Mouse (Mus musculus): ENCODE data around the gene Thrap3. TPM values are rescaled to one million over a fixed set of nuclear protein-coding genes. Genes with fewer than 3 reads are reported as not detected.
A peak's percentile ranks its signal among the peaks of the same experiment; 100 is the strongest.

Gene Thrap3
- polyA plus RNA-seq, 1 experiment from 2014 or later: 251 TPM

GRCm38 (mm10) chr4:126205386-126205785 is 2.8 kb upstream of the Thrap3 start:
- H3K36me3 ChIP-seq: no peaks in the 10 kb centered on the region
- H3K9me3 ChIP-seq: no peaks in the 10 kb centered on the region
- WGBS: 86% methylated on average over 1 of the region's 1 CpGs
- H3K27me3 ChIP-seq: no peaks in the 10 kb centered on the region
- ATAC-seq (ENCODE audit: low FRiP score, low read depth): no peak
- H3K9ac ChIP-seq: no peak overlapping the region
- H3K4me3 ChIP-seq: no peak overlapping the region
- H3K4me2 ChIP-seq (replicated peaks): no peak overlapping the region
- no peak overlapping the region for H3K27ac ChIP-seq
- H3K4me1 ChIP-seq: peaks cover 25% of the 10 kb centered on the region

GRCm38 (mm10) chr4:126204661-126205230 is 2.2 kb upstream of the Thrap3 start:
- peak overlapping the region; percentile 81; the same call in 1 of the 2 replicates for H3K27ac ChIP-seq

GRCm38 (mm10) chr4:126204016-126204415 is 1.5 kb upstream of the Thrap3 start:
- Histone ChIP-seq H3K27ac (peak overlapping the region; percentile 81), H3K4me3 (no peak overlapping the region), H3K4me2 (replicated peaks) (peak overlapping the region; percentile 65), H3K36me3 (no peaks in the 10 kb centered on the region), H3K9me3 (no peaks in the 10 kb centered on the region), H3K27me3 (no peaks in the 10 kb centered on the region), H3K9ac (no peak overlapping the region; the same call in 1 of the 2 replicates), H3K4me1 (peaks cover 39% of the 10 kb centered on the region)
- no peak for ATAC-seq (ENCODE audit: low FRiP score, low read depth)
- 54% methylated on average over 8 of the region's 8 CpGs for whole genome bisulfite sequencing

More at GRCm38 (mm10) chr4:126204661-126205230, 2.2 kb upstream of the Thrap3 start:
- Histone ChIP-seq H3K4me2 (replicated peaks) (no peak overlapping the region), H3K9me3 (no peaks in the 10 kb centered on the region), H3K36me3 (no peaks in the 10 kb centered on the region), H3K4me3 (no peak overlapping the region), H3K9ac (no peak overlapping the region), H3K27me3 (no peaks in the 10 kb centered on the region), H3K4me1 (peaks cover 32% of the 10 kb centered on the region)
- 83% methylated on average over 12 of the region's 12 CpGs for WGBS
- ATAC-seq (ENCODE audit: low FRiP score, low read depth): no peak

- H3K9me3 ChIP-seq: no peaks in the 10 kb centered on the region
- peak overlapping the region; percentile 65 for H3K4me2 ChIP-seq (replicated peaks)
- no peaks in the 10 kb centered on the region for H3K27me3 ChIP-seq
- no peaks in the 10 kb centered on the region for H3K36me3 ChIP-seq
- peak overlapping the region; percentile 75 for H3K4me3 ChIP-seq
- H3K27ac ChIP-seq: peak overlapping the region; percentile 81
- WGBS: 53% methylated on average over 10 of the region's 10 CpGs
- ATAC-seq (ENCODE audit: low FRiP score, low read depth): no peak
- peak overlapping the region; percentile 63 for H3K9ac ChIP-seq
- H3K4me1 ChIP-seq: peaks cover 45% of the 10 kb centered on the region
Measured at GRCm38 (mm10) chr4:126203336-126203895, 856 bp upstream of the Thrap3 start.

- H3K4me1 ChIP-seq: peaks cover 54% of the 10 kb centered on the region
- peak overlapping the region; percentile 72 for H3K4me2 ChIP-seq (replicated peaks)
- H3K9ac ChIP-seq: peak overlapping the region; percentile 85
- WGBS: under 1% methylated on average over 28 of the region's 28 CpGs
- no peak for ATAC-seq (ENCODE audit: low FRiP score, low read depth)
- peak overlapping the region; percentile 75 for H3K4me3 ChIP-seq
- no peaks in the 10 kb centered on the region for H3K9me3 ChIP-seq
- peak overlapping the region; percentile 98 for H3K27ac ChIP-seq
- H3K36me3 ChIP-seq: peaks cover 6% of the 10 kb centered on the region; the same call in 1 of the 2 replicates
- H3K27me3 ChIP-seq: no peaks in the 10 kb centered on the region
Measured at GRCm38 (mm10) chr4:126201514-126202302, 852 bp downstream of the Thrap3 start.

GRCm38 (mm10) chr4:126200656-126201055 is 1.9 kb downstream of the Thrap3 start:
- Histone ChIP-seq H3K4me1 (peaks cover 54% of the 10 kb centered on the region), H3K4me3 (peak overlapping the region; percentile 75), H3K9me3 (no peaks in the 10 kb centered on the region), H3K36me3 (peaks cover 11% of the 10 kb centered on the region; the same call in 1 of the 2 replicates), H3K27me3 (no peaks in the 10 kb centered on the region), H3K4me2 (replicated peaks) (peak overlapping the region; percentile 72), H3K27ac (no peak overlapping the region), H3K9ac (peak overlapping the region; percentile 85)
- ATAC-seq (ENCODE audit: low FRiP score, low read depth): no peak
- WGBS: 49% methylated on average over 2 of the region's 2 CpGs

GRCm38 (mm10) chr4:126200036-126200435 is 2.5 kb downstream of the Thrap3 start:
- Histone ChIP-seq H3K4me1 (peaks cover 54% of the 10 kb centered on the region), H3K4me3 (peak overlapping the region; percentile 75), H3K4me2 (replicated peaks) (peak overlapping the region; percentile 72), H3K27me3 (no peaks in the 10 kb centered on the region), H3K27ac (no peak overlapping the region), H3K9ac (peak overlapping the region; percentile 85), H3K9me3 (no peaks in the 10 kb centered on the region), H3K36me3 (peaks cover 12% of the 10 kb centered on the region; the same call in 1 of the 2 replicates)
- 41% methylated on average over 1 of the region's 1 CpGs for WGBS
- ATAC-seq (ENCODE audit: low FRiP score, low read depth): no peak

- no peaks in the 10 kb centered on the region for H3K27me3 ChIP-seq
- H3K9me3 ChIP-seq: no peaks in the 10 kb centered on the region
- peaks cover 16% of the 10 kb centered on the region for H3K36me3 ChIP-seq
- H3K4me2 ChIP-seq (replicated peaks): peak overlapping the region; percentile 72
- peak overlapping the region; percentile 75; the same call in 1 of the 2 replicates for H3K4me3 ChIP-seq
- peaks cover 50% of the 10 kb centered on the region for H3K4me1 ChIP-seq
- ATAC-seq (ENCODE audit: low FRiP score, low read depth): no peak
- WGBS: 82% methylated on average over 6 of the region's 6 CpGs
- H3K9ac ChIP-seq: no peak overlapping the region
- H3K27ac ChIP-seq: no peak overlapping the region
Measured at GRCm38 (mm10) chr4:126199556-126199955, 3.0 kb downstream of the Thrap3 start.

GRCm38 (mm10) chr4:126197485-126197884 is 5.1 kb downstream of the Thrap3 start:
- Histone ChIP-seq H3K4me3 (no peak overlapping the region), H3K27me3 (no peaks in the 10 kb centered on the region), H3K9ac (no peak overlapping the region), H3K27ac (no peak overlapping the region), H3K4me1 (peaks cover 36% of the 10 kb centered on the region), H3K9me3 (no peaks in the 10 kb centered on the region), H3K36me3 (peaks cover 37% of the 10 kb centered on the region), H3K4me2 (replicated peaks) (no peak overlapping the region)
- WGBS: 87% methylated on average over 3 of the region's 3 CpGs
- no peak for ATAC-seq (ENCODE audit: low FRiP score, low read depth)

- WGBS: 91% methylated on average over 4 of the region's 4 CpGs
- Histone ChIP-seq H3K4me3 (no peak overlapping the region), H3K9me3 (no peaks in the 10 kb centered on the region), H3K27me3 (no peaks in the 10 kb centered on the region), H3K4me1 (peaks cover 24% of the 10 kb centered on the region), H3K4me2 (replicated peaks) (no peak overlapping the region), H3K36me3 (peaks cover 55% of the 10 kb centered on the region), H3K27ac (no peak overlapping the region), H3K9ac (no peak overlapping the region)
- ATAC-seq (ENCODE audit: low FRiP score, low read depth): no peak
Measured at GRCm38 (mm10) chr4:126194916-126195315, 7.6 kb downstream of the Thrap3 start.

GRCm38 (mm10) chr4:126194216-126194615 is 8.3 kb downstream of the Thrap3 start:
- H3K36me3 ChIP-seq: peaks cover 60% of the 10 kb centered on the region
- H3K27ac ChIP-seq: no peak overlapping the region
- no peak overlapping the region for H3K4me3 ChIP-seq
- H3K4me1 ChIP-seq: peaks cover 17% of the 10 kb centered on the region
- H3K9me3 ChIP-seq: no peaks in the 10 kb centered on the region
- H3K9ac ChIP-seq: no peak overlapping the region
- no peak for ATAC-seq (ENCODE audit: low FRiP score, low read depth)
- H3K27me3 ChIP-seq: no peaks in the 10 kb centered on the region
- H3K4me2 ChIP-seq (replicated peaks): no peak overlapping the region

GRCm38 (mm10) chr4:126190636-126191035 is 11.9 kb downstream of the Thrap3 start:
- H3K36me3 ChIP-seq: peaks cover 58% of the 10 kb centered on the region
- H3K4me2 ChIP-seq (replicated peaks): no peak overlapping the region
- H3K4me3 ChIP-seq: no peak overlapping the region
- no peak overlapping the region for H3K9ac ChIP-seq
- 92% methylated on average over 2 of the region's 2 CpGs for WGBS
- H3K4me1 ChIP-seq: 0 out of 2 replicates have a peak, but pooled peaks cover 3% of the 10 kb centered on the region
- no peak for ATAC-seq (ENCODE audit: low FRiP score, low read depth)
- H3K27me3 ChIP-seq: no peaks in the 10 kb centered on the region
- no peak overlapping the region for H3K27ac ChIP-seq
- no peaks in the 10 kb centered on the region for H3K9me3 ChIP-seq
